Mouse (Mus musculus) right cerebral cortex, postnatal 36 days (tissue): ENCODE measurements around the gene Gstcd.

ENCODE experiments used
- DNase-seq, 2 experiments: peaks; one replicate each; pipeline ENCODE4 v3.0.0; 2022; ENCODE audit warnings: low spot score in 2 of 2, mixed read lengths in 1 of 2

Gene Gstcd

DNA sequence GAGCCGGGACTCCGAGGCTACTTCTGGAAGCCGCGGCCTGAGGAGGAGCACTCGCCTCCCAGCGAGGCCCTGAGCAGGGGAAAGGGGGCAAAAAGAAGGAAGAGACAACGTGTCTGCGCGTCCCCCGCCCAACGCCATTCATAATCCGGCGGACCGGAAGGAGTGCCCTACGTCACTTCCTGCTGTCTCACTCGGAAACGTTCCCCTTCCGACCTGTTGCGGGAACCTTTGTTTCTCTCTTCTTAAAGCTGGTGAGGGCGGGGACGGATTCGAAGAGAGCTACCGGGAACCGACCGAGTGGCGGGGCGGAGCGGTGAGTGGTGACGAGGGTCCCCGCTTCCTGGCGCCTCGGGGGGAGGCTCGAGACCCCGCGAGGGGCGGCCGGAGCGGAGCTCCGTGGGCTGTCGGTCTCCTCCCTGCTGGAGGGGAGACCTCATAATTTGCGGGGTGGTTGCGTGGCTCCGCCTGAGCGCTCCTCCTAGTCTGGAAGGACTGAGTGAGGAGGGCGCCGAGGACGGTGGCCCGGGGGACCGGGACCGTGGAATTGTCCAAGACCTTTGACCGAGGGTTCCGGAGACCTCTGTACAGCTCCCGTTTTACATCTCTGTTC lies at the start of gene Gstcd, which contains the start of gene Ints12:
Gstcd (minus strand) TSS at position 370 of the 610 bp plus-strand sequence.
Ints12 (plus strand) TSS at position 177 of the 610 bp plus-strand sequence.
- peak; percentile 87 to 89 for DNase-seq

DNA sequence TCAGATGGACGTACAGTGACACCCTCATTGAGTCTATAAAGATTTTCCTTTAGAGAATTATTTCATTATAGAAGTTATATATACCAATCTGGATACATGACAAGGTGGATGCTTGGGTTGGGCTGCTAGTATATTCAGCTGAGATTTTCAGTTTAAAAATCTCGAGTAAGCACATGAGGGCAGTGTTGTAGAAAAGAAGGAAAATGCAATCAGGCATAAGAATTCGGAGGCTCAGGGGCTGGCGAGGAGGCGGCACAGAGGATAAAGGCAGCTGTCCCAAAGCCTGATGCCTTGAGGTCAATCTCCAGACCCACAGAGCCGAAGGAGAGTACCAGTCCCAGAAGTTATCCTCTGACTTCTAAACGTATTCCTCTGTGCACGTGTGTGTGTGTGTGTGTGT lies 40.8 kb upstream of the Gstcd start:
- DNase-seq = no peak

DNA sequence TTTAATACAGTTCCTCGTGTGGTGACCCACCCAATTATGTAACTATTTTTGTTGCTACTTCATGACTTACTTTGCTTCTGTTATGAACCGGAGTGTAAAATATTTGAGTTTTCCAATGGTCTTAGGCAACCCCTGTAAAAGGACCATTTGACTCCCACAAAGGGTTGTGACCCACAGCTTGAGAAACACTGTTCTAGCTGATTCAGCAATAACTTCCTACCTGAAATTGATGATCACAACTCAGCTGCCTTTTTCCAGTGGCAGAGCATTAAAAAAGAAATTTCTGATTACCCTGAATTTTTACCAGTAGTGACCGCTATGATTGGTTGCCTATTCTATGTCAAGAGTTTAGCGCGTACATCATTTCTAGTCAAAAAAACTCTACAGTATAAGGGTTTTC lies 39.5 kb upstream of the Gstcd start:
- DNase-seq = no peak

DNA sequence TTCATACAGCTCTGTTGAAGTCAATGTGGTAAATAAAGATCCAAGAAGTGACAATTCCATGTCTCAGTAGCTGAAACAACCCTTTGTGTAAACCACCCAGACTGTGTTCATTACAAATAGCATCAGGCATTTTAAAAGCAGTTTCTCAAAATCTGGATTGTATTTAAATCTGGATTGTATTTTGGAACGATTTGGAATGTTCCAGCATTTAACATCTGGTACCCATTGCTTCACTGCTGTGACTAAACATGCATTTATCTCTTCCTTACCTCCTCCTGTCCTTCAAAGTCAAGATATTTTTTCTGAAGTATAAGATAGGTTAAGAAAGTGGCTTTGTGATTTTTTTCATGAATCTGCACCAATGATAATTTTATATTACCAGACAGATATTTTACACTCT lies 21.4 kb upstream of the Gstcd start:
- no peak for DNase-seq

DNA sequence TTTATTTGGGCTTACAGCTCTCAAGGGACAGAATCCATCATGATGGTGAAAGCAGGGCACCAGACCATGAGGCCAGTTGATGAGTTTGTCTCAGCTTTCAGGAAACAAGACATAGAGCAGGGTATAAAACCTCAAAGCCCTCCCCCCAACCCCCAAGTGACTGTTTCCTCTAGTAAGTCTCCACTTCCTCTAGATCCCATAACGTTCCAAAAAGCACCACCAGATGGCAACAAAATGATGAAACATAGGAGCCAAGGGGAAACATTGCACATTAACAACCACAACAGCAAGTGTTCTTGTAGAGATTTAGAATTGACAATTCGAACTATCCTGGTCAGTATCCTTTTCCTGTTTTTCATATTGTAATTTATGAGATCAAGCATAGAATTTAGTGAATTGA lies 19.9 kb upstream of the Gstcd start:
- DNase-seq = peak in 1 of 2 experiments; percentile 9

DNA sequence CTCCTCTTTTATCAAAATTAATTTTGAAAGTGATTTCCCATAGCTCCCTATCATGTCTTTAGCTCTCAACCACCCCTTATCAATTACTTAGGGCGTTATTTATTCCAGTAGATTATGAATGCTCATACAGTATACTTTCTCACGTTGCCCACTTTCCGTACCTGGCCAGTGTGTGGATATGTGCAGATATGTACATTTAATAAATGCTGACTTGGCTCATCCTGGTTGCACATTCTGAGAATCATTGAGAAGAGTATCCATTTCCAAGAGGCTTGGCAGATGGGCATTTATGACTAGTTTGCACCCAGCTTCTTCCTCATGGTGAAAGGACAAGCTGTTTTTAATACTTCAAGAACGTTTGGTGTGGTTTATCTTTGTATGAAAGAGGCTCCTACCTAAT lies 18.0 kb upstream of the Gstcd start:
- no peak for DNase-seq

DNA sequence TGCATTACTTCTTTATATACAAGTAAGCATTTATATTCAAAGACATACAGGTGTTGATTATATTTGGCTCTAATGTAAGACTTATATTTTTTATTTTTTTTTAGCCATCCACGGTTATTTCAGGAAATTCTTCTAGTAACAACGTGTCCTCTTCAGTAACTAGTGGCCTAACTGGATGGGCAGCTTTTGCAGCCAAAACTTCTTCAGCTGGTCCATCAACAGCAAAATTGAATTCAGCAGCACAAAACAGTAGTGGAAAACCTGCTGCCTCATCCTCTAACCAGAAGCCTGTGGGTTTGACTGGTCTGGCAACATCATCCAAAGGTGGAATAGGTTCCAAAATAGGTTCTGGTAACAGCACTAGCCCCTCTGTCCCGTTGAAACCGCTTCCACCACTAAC lies 16.9 kb upstream of the Gstcd start:
- DNase-seq = no peak

DNA sequence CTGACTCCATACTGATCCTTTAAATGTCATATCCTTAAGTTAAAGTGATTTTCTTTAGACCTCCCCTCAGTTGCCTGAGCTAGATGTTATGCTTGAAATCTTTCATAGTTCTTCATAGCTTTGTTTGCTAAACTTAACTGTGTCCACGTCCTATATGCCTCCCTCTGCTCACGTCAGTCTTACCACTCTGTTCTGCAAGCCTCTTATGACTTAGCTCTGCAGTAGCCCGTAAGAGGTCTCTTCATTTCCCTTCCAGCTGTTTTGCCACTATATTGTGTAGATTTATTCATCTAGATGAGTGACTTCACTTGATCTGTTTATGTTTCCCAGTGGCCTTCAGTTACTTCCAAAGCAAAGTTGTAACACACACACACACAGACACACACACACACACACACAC lies 12.6 kb upstream of the Gstcd start:
- DNase-seq = no peak

DNA sequence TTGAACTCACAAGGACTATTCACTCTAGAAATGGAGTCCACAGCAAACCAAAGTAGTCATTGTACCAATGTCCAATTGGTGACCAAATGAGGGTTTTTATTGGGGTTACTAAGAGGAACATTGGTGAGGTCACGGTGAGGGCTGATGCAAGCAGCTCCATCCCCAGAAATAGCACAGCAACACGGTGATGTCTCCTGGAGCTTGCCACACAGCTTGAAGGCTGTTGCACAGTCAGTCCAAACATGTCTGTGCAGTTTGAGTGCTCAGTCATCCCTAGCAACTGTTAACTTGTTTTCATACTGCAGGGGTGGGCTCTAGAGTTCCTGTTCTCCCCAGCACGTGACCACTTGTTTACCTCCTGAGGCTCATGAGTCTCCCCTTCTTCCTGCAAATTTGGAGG lies 11.9 kb upstream of the Gstcd start:
- DNase-seq = no peak

DNA sequence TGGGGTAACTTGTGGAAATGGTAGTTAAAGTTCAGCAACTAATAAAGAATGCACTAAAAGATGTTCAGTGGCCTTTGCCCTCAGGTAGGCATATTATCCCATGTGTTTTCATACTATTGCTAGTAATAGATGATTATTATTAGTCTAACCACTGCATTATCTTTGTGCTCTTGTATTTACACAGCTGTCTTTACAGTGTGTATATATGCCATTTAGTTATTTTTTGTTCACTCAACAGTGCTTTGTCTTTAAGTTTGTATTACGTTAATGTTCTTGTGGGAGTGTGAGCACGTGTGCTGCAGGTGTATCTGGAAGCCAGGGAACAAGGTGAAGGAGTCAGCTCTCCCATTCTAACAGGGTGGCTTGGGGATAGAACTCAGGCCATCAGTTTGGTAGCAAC lies 7.1 kb upstream of the Gstcd start:
- no peak for DNase-seq

DNA sequence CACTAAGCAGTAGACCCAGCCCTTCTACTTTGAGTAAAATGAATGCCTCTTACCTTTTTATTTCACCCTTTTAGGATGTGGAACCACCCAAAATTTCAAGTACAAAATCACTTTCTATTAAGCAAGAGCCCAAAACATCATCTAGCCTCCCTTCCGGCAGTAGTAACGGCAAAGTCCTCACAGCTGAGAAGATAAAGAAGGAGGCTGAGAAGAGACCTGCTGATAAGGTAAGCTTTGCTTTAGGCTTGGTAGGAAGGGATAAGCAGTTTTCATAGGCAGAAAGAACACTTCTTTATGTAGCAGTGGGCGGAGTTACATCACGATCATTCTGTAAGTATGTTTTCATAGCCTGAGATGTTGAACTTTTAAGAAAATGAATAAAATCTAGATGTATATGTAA lies 6.5 kb upstream of the Gstcd start:
- no peak for DNase-seq

DNA sequence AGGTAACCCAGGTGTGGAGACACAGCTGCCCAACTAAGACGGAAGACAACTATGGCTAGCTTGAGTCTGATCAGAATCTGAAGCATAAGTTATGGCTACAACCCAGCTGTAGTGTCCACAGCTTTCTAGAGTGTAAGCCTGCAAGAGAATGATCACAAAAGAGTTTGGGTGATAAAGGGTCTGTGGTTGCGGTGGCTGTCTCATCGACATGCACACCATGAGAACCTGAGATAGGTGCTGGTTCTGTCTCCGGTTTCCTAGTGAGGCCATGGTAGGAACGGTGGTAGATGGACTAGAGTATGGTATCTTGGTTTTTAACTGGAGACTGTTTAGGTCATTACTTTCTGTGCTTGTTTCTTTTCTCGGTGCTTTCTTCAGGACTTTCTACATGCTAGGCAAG lies 6.1 kb upstream of the Gstcd start:
- no peak for DNase-seq

DNA sequence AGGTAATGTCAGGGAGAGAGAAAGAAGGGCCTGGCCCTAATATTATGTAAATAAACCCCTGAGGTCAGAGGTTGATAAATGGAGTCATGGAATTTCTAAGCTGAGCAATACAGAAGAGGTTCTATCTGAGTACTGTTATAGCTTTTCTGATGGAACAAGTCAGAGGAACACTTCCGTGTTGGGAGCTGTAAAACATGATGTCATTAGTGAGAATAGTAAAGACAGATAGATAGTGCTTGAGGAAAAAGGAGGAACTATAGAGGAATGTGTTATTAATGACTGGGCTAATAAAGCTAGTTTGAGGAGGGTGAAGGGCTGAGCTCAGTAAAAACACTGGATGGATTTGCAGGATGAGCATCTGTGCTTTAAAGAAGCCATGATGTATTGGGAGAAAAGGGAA lies 2.5 kb upstream of the Gstcd start:
- DNase-seq = no peak

DNA sequence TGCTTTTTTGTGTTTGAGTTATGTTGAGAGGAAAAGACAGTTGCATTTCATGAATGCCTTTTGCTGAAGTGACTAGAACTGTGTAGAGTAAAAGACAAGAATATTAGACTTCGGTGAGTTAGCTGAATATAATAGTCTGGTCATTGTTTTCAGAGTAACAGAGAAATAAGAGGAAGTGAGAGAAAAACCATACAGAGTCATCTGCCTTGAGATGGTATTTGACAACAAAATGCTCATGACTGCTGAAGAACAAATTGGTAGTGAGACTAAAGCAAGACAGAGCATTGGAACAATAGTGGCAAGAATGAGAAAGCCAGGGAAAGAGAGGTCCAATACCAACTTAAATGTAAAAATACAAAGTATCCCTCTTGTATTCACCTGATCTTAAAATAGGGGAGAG lies 1.1 kb upstream of the Gstcd start:
- DNase-seq = no peak

DNA sequence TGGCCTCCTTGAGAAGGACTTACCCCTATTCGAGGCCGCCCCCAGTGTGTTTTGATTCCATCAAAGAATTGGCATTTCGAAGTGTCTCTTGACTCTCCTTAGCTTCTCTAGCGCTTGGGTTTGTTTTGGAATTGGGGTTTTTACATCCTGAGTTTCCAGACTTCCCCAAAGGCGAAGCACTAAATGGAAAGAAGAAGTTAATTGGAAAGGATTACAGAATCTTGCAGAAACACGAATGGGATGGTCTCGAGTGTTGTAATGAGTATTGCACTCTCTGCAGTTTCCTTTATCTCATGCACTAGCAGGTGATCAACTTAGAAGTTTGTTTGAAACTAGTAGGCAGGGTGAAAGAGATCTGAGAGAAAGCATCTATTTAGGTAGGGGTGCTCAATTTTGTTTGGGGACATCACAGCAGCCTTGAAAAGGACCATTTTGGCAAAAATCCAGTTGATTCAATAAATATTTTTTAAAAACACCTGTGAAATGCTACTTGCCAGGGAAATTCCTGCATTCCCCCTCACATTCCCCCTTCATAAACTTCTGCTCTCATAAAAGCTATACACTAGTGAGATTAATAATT lies 531 bp upstream of the Gstcd start:
- no peak for DNase-seq

DNA sequence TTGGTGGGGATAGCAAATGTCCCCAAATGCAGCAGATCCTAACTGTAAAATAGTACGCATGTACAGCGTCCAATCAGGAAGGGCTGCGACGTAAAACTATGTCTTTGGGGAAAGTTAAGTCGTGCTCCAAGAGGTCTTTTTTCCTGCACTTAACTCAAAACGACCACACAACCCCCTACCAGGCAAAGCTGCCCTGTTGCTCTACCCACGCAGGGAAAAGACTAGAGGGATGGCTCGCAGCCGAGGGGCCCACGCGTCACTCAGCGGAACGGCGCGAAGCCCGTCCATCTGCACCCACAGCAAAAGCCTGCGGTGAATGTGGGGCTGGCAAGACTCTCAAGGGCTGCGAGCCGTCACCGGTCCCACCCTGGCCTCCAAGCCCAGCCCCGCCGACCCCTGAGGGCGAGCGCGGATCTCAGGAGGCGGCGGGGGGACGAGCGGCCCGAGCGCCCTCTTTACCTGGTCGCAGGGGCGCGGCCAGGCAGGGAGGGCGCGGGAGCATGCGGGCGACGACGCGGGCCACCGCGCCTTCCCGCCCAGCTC lies 641 bp downstream of the Gstcd start:
- DNase-seq = peak; percentile 52 to 62

DNA sequence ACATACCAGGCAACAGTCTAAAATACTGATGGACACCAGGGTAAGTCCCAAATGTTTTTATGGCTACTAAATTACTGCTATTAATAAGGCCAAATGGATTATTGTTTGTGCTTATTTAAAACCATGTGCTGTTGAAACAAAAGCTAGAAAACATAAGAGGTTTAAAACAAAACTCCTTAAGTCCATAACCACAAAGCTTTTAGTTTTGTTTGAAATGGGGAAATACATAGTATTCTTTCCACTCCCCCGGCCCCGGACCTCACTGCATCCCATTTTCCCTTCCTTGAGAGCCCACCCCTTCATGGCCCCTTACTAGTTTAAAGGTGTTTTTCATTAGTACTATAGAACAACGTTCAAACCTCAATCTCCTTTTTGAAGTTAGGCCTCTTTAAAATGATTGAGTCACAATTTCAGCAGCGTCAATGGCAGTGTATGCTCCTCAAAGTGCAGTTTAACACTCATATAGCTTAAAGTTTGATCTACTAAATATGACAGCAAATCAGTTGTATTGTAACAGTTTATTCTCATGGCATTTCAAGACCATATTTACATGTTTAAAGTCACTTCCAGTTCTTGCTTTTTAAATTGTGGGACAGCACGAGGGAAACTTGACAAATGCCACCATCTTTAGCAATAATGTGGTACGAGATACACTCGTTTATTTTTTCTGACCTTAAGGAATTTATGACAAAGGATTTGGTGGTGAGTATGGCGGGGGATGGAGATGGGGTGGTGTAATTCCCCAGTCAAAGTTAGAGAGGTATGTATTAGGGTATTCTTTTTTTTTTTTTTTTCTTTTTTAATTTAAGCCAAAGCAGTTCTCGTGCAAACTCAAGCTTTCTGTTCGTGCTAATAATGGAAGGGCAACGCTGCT lies 1.3 kb downstream of the Gstcd start:
- DNase-seq = no peak

DNA sequence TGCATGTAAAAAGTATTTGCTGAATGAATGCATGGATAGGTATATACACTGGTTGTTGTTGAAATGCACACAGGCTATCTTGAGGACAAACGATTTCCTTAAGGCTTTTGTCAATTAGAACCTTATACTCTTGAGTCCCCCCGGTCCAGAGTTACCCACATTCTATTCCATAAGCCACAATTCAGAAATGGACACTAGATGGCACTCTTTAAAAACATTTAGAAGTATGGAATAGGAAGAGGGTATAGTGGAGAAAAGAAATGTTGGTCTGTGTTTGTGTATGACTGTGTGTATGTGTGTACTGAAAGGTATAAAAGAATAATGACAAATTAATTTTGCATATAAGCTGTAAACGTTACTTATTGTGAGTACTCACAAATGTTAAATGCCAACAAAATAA lies 6.0 kb downstream of the Gstcd start:
- DNase-seq = no peak

DNA sequence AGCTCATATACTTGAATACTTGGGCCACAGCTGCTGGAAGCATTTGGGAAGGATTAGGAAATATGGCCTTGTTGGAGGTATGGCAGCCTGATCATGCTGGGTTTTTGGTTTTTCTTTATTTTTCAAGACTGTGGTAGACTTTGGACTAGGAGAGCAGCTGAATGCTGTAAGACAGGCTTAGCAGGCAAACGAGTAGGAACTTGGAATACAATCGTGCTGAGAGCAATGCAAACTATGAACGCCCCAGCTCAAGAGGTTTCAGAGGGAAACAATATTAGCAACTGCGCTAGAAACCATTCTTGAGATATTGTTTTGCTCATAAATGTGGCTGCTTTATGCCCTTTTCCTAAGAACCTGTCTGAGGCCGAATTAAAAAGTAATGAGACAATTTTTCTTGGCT lies 9.1 kb downstream of the Gstcd start:
- DNase-seq = no peak

DNA sequence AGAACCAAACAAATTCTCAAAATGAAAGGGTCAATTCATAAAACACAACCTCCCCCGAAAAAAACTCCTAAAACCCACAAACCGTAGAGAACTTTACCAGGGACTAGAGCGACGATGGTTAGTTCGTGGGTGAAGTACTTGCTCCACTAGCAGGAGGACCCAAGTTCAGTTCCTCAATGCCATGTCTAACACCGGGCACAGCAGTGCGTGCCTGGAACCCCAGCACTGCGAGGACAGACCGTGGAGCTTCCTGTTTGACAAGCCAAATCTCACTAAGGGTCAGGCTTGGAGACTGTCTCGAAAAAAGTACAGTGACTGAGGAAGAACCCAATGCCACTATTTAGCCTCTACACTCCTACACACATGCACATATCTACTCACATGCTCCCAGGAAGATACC lies 16.3 kb downstream of the Gstcd start:
- no peak for DNase-seq

DNA sequence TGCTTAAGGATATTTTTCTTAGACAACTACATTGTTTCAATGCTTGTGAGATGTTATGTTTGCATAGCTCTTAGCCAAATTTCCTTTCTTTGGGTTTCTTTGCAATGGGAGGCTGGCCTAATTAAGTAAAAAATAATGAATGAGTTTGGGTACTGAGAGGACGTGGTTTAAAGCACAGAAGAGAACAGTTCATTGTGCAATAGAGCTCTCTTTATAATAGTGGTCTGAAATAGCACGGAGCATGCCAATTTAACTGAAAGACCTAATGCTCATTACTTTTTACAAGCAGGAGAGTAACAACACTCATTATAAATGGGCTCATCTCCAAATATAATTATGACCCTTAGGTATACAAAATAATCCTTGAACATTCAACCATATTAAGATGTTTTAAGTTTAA lies 39.8 kb downstream of the Gstcd start:
- DNase-seq = no peak

DNA sequence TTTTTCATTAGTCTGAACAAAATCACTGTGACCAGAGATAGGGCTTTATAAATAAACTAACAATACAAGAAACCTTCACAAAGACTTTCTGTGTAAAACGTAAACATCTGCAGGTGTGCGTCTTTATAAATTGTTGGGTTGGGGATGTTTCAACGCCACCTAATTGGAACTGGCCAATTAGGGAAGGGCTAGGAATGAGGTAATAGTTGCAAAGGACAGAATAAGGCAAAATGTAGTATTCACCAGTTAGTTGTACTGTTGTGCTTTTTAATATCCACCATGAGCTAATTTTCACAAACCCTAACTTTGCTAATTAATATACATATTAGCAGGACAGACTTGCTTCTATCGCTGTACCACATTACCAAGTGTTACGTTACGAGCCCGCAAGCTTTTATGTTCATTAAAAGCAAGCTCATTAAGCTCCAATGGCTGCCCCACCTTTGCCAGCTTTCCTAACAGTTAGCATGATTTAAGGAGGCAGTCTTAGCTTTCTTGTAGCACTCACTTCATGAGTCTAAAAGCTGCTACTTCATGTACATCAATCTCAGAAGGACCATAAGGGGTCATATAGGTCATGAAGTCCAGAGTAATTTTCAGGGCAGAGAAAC lies 58.6 kb downstream of the Gstcd start:
- DNase-seq = no peak
